Mouse (Mus musculus) 416B (cell line): ENCODE measurements around the gene Atxn7l3.

Source experiments
- DNase-seq: peaks from one replicate; pipeline ENCODE4 v3.0.0; 2011; ENCODE audit warnings: low read depth

Atxn7l3 gene

GRCm38 (mm10) chr11:102296491-102297472 is at the start of gene Atxn7l3:
Gene Atxn7l3, minus strand, starts transcription at chr11:102296631.
- peak; percentile 98 for DNase-seq

DNA sequence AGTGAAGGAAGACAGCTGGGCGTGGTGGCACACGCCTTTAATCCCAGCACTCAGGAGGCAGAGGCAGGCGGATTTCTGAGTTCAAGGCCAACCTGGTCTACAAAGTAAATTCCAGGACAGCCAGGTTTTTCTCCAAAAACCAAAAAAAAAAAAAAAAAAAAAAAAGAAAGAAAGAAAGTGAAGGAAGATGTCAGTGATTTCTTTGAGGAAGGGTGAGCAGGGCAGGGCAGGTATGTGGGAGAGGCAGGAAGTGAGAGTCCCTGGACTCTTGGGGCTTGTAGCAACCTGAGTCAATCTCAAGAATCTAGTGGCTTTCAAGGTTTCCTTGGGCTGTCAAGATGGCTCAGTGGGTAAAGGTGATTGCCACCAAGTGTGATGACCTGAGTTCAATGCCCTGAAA is 48.0 kb upstream of the Atxn7l3 start:
- DNase-seq: no peak

GRCm38 (mm10) chr11:102342742-102343141 is 46.3 kb upstream of the Atxn7l3 start:
- no peak for DNase-seq

DNA sequence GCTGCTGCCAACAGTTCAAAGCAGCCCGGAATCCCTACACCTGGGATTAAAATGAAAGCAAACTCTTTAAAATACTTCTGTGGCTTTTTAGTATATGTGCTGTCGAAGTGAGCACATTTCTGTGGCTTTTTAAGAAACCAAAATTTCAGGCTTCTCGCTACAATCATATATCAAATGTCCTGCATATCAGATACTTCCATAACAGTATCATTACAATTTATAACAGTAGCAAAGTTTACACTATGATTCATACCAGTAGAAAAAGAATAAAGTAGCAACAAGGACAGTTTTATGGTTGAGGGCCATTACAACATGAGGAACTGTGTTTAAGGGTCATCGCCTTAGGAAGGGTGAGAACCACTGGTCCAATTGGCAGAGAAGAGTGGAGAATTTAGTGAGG is 44.7 kb upstream of the Atxn7l3 start:
- no peak for DNase-seq

GRCm38 (mm10) chr11:102339624-102340023 is 43.2 kb upstream of the Atxn7l3 start:
- no peak for DNase-seq

DNA sequence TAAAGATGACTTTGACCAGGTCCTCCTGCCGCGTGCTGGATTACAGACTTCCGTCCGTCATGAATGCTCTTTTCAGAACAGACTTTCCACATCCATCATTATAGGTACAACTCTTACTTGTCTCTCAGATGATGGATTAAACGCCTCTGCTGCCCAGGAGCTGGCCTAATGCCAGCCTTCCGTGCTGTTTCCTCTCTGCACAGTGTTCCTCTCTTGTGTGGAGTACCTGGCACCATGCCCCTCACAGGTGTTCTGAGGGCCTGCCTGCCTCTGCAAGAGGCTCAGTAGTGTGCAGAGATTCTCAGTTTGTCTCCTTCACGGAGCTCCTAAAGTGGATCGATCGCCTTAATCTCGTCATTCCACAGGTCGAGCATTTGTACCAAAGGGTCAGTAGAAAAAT is 42.8 kb upstream of the Atxn7l3 start:
- DNase-seq: no peak

DNA sequence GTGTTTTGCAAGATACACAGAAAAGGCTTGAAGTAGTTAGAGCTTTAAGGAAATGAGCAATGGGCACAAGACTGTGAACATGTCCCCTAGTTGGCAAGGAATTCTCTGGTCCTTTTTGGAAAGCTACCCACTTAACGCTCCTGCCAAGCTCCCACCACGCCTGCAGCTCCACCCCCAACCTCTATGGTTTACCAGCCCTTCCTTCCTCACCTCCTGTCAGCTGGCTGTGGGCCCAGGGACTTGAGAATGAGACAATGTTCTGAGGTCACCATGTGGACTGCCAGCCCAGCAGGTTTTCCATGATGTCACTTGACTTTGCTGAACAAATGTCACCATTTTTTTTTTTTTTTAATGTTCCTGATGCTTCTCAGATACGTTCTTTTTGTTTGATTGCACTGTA is 42.1 kb upstream of the Atxn7l3 start:
- peak; percentile 96 for DNase-seq

DNA sequence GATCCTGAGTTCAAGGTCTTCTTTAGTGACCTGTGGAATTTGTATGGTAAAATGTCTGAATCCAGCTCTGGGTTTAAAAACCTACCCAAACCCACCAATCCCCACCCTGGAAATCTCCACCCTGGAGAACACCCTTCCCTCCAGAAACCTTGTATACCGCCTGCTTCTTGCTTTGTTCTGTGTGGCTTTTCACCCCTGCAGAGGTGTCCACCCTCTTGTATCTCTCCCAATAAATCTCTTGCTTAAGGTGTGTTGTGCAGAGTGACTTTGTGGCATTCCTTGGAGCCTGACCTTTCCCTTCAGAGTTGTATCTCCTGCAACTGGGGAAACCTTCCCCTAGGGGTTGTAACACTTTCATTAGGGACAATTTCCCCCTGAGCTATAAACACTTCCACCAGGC is 41.5 kb upstream of the Atxn7l3 start:
- DNase-seq: no peak

DNA sequence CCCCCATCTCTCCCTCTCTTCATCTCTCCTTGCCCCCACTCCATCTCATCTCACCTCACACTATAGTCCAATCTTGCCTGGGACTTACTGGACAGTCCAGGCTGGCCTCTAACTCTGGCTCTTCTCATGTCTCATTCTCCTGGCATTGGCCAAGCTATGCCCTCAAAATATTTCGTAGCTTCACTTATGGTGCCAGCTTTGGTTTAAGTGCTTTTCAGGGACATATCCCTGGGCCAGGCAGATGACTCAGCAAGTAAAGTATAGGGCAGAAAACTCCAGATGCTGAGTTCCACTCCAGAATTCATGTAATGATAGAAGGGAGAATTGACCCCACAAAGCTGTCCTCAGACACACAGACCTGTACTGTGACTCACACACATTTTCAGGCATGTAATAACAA is 39.8 kb upstream of the Atxn7l3 start:
- no peak for DNase-seq

- DNase-seq: no peak
Observed at GRCm38 (mm10) chr11:102334973-102335700, 38.7 kb upstream of the Atxn7l3 start.

DNA sequence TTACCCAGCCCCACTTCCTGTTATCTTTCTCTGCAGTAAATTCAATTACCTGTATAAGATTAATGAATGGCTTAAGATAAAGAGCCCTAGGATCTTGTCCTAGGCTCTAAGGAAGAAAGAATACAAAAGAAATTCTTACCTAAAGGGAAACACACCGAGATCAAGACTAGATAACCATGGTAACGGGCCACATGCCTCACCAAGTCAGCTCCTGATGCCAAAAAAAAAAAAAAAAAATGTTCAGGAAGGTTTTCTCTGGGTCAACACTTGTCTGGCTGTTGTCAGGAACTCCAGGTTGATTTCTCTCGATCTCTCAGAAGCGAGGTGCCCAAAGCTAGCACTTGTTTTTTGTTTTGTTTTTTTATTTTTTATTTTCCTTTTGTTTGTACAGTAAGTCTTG is 37.6 kb upstream of the Atxn7l3 start:
- no peak for DNase-seq

- no peak for DNase-seq
Observed at GRCm38 (mm10) chr11:102333061-102333460, 36.6 kb upstream of the Atxn7l3 start.

DNA sequence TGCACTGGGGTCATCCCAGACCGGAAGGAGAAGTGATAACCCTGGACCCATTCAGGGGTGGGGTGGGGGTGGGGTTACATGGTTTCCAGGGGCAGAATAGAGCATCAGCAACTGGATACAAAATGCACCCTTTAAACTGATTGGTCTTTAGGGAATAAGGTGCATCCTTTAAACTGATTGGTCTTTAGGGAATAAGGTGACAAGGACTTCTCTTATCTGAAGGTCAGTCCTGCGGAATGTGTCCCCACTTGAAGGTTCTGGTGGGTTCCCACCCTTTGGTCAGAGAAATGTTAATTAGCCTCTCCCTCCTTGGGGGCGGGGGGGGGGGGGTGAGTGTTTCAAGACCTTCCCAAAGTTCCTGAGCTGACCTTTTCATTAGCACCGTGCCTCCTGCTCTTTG is 35.4 kb upstream of the Atxn7l3 start:
- no peak for DNase-seq

DNA sequence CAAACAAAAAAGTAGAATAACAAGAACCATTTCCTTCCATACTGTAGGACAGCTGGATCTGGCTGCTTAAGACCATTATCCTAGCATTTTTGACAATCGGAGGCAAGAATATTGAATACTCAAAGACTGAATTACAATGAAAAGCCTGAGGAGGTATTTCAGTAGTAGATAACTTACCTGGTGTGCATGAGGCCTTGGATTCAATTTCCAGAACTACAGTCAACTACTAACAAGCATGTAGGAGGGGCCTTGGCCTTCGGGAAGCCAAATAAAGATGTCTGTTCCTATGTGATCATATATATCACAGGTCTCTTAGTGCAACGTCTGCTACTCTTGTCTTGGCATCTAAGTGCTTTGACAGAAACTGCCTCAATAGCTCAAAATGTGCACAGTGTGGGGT is 33.6 kb upstream of the Atxn7l3 start:
- DNase-seq: no peak

GRCm38 (mm10) chr11:102329518-102329917 is 33.1 kb upstream of the Atxn7l3 start:
- DNase-seq: no peak

- DNase-seq: no peak
Observed at GRCm38 (mm10) chr11:102327839-102328238, 31.4 kb upstream of the Atxn7l3 start.

DNA sequence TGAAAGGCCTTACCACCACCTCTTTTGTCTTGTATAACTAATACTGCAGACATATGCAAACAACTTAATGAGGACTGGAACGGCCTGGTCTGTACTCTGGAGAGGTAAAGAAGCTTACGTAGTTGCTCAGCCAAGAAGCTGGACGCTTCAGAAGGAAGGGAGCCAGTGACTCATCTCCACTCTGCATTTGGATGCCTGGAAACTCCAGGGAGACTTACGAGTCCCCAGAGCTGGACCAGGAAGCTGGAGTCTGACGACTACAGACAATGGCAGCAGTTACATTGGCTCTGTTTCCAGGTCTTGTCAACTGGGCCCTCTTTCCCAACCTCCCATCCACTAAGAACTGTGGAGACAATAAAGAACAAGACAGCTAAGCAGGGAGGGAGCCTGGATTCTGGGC is 30.8 kb upstream of the Atxn7l3 start:
- no peak for DNase-seq

- DNase-seq: no peak
Observed at GRCm38 (mm10) chr11:102323516-102323915, 27.1 kb upstream of the Atxn7l3 start.

DNA sequence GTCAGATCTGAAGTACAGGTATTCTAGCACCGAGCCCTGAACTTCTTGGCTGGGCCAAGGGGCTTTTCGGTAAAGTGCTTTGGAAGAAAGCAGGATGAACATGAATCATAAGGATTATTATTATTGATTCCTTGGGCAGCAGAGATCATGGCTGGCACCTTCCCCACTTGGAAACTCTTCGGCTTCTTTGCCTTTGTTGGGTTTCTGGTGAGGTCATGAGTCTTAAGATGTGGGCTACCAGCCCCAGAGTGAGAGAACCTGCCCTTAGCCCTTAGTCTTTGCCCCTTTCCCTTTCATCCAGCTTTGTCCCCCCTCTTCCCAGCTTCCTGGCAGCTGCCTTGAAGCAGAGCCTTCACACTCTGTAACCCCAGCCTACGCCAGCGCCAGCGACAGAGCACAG is 25.5 kb upstream of the Atxn7l3 start:
- no peak for DNase-seq

GRCm38 (mm10) chr11:102320686-102321005 is 24.2 kb upstream of the Atxn7l3 start:
- DNase-seq: no peak

GRCm38 (mm10) chr11:102319941-102320685 is 23.7 kb upstream of the Atxn7l3 start:
- DNase-seq: peak; percentile 92

DNA sequence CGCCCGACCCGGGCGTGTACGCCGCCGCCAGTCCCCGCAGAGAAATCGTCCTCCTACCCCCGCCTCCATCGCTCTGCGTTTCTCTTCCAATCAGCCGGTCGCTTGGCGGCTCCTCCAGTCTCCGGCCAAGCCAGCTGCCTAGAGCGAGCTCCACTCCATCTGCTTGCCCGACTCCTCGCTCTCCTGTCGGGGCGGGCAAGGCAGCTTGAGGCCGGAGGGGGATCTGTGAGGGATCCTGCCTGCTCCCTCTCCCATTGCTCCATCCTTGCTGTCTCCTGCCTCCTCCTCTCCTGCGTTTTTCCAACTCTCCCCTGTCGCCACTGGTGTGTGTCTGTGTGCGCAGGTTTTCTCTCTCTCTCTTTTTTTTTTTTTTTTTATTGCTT is 23.0 kb upstream of the Atxn7l3 start, which contains the start of gene Ubtf:
Gene Ubtf (minus strand): TSS at position 333 of the 383 bp plus-strand sequence.
- DNase-seq: peak; percentile 74
